Mouse (Mus musculus): ENCODE results near the gene Mrpl2. TPM values are rescaled to one million over a fixed set of nuclear protein-coding genes. Genes with fewer than 3 reads are reported as not detected.

Gene Mrpl2
- polyA plus RNA-seq, 1 experiment from 2014 or later, result 108 TPM

GRCm38 (mm10) chr17:46609721-46610514 is 36.1 kb upstream of the Mrpl2 start:
- no peak for ATAC-seq
- Histone ChIP-seq H3K27me3 (replicated peaks; ENCODE audit: control insufficient read depth, insufficient read depth, low read length) (no peaks in the 10 kb centered on the region), H3K9me3 (replicated peaks; ENCODE audit: control insufficient read depth, low read length) (no peaks in the 10 kb centered on the region), H3K36me3 (ENCODE audit: control insufficient read depth, insufficient read depth, low read length) (no peaks in the 10 kb centered on the region), H3K4me1 (ENCODE audit: control insufficient read depth, insufficient read depth, low read length) (peaks cover 11% of the 10 kb centered on the region), H3K9ac (ENCODE audit: low read length) (no peak overlapping the region), H3K27ac (ENCODE audit: low read depth, low read length) (no peak overlapping the region), H3K4me2 (ENCODE audit: low read length) (no peak overlapping the region), H3K4me3 (ENCODE audit: low read depth, low read length) (no peak overlapping the region)
- 56% methylated on average over 15 of the region's 15 CpGs for WGBS
- no peak for DNase-seq (ENCODE audit: low spot score)

- WGBS, result 95% methylated on average over 6 of the region's 6 CpGs
- no peak for ATAC-seq
- no peaks in the 10 kb centered on the region for H3K36me3 ChIP-seq (ENCODE audit: control insufficient read depth, insufficient read depth, low read length)
- no peak overlapping the region for H3K27ac ChIP-seq (ENCODE audit: low read depth, low read length)
- H3K9ac ChIP-seq (ENCODE audit: low read length), result no peak overlapping the region
- no peaks in the 10 kb centered on the region for H3K9me3 ChIP-seq (replicated peaks; ENCODE audit: control insufficient read depth, low read length)
- H3K4me2 ChIP-seq (ENCODE audit: low read length), result no peak overlapping the region
- no peaks in the 10 kb centered on the region for H3K27me3 ChIP-seq (replicated peaks; ENCODE audit: control insufficient read depth, insufficient read depth, low read length)
- DNase-seq (ENCODE audit: low spot score), result no peak
- peaks cover 8% of the 10 kb centered on the region for H3K4me1 ChIP-seq (ENCODE audit: control insufficient read depth, insufficient read depth, low read length)
- H3K4me3 ChIP-seq (ENCODE audit: low read depth, low read length), result no peak overlapping the region
Observed at GRCm38 (mm10) chr17:46611316-46611715, 34.7 kb upstream of the Mrpl2 start.

GRCm38 (mm10) chr17:46612189-46612588 is 33.8 kb upstream of the Mrpl2 start:
- no peak for DNase-seq (ENCODE audit: low spot score)
- no peak overlapping the region for H3K4me2 ChIP-seq (ENCODE audit: low read length)

GRCm38 (mm10) chr17:46612820-46613219 is 33.2 kb upstream of the Mrpl2 start:
- Histone ChIP-seq H3K4me3 (ENCODE audit: low read depth, low read length) (no peak overlapping the region), H3K9ac (ENCODE audit: low read length) (no peak overlapping the region), H3K27me3 (replicated peaks; ENCODE audit: control insufficient read depth, insufficient read depth, low read length) (no peaks in the 10 kb centered on the region), H3K36me3 (ENCODE audit: control insufficient read depth, insufficient read depth, low read length) (no peaks in the 10 kb centered on the region), H3K4me2 (ENCODE audit: low read length) (no peak overlapping the region), H3K4me1 (ENCODE audit: control insufficient read depth, insufficient read depth, low read length) (peaks cover 18% of the 10 kb centered on the region), H3K9me3 (replicated peaks; ENCODE audit: control insufficient read depth, low read length) (no peaks in the 10 kb centered on the region), H3K27ac (ENCODE audit: low read depth, low read length) (no peak overlapping the region)
- WGBS, result 16% methylated on average over 4 of the region's 4 CpGs
- no peak for ATAC-seq
- DNase-seq (ENCODE audit: low spot score), result no peak

More at GRCm38 (mm10) chr17:46612189-46612588, 33.8 kb upstream of the Mrpl2 start:
- ATAC-seq, result no peak
- Histone ChIP-seq H3K36me3 (ENCODE audit: control insufficient read depth, insufficient read depth, low read length) (no peaks in the 10 kb centered on the region), H3K4me3 (ENCODE audit: low read depth, low read length) (no peak overlapping the region), H3K9ac (ENCODE audit: low read length) (no peak overlapping the region), H3K27me3 (replicated peaks; ENCODE audit: control insufficient read depth, insufficient read depth, low read length) (no peaks in the 10 kb centered on the region), H3K9me3 (replicated peaks; ENCODE audit: control insufficient read depth, low read length) (no peaks in the 10 kb centered on the region), H3K4me1 (ENCODE audit: control insufficient read depth, insufficient read depth, low read length) (peaks cover 12% of the 10 kb centered on the region), H3K27ac (ENCODE audit: low read depth, low read length) (no peak overlapping the region)
- 60% methylated on average over 2 of the region's 2 CpGs for WGBS

GRCm38 (mm10) chr17:46613229-46613628 is 32.8 kb upstream of the Mrpl2 start:
- Histone ChIP-seq H3K4me1 (ENCODE audit: control insufficient read depth, insufficient read depth, low read length) (peaks cover 21% of the 10 kb centered on the region), H3K9ac (ENCODE audit: low read length) (no peak overlapping the region), H3K36me3 (ENCODE audit: control insufficient read depth, insufficient read depth, low read length) (no peaks in the 10 kb centered on the region), H3K4me3 (ENCODE audit: low read depth, low read length) (no peak overlapping the region), H3K27me3 (replicated peaks; ENCODE audit: control insufficient read depth, insufficient read depth, low read length) (no peaks in the 10 kb centered on the region), H3K9me3 (replicated peaks; ENCODE audit: control insufficient read depth, low read length) (no peaks in the 10 kb centered on the region), H3K27ac (ENCODE audit: low read depth, low read length) (no peak overlapping the region), H3K4me2 (ENCODE audit: low read length) (no peak overlapping the region)
- ATAC-seq, result no peak
- DNase-seq (ENCODE audit: low spot score), result no peak
- WGBS, result 19% methylated on average over 3 of the region's 3 CpGs

GRCm38 (mm10) chr17:46617799-46618198 is 28.2 kb upstream of the Mrpl2 start:
- Histone ChIP-seq H3K36me3 (ENCODE audit: control insufficient read depth, insufficient read depth, low read length) (no peaks in the 10 kb centered on the region), H3K4me3 (ENCODE audit: low read depth, low read length) (no peak overlapping the region), H3K4me1 (ENCODE audit: control insufficient read depth, insufficient read depth, low read length) (peaks cover 51% of the 10 kb centered on the region), H3K27me3 (replicated peaks; ENCODE audit: control insufficient read depth, insufficient read depth, low read length) (no peaks in the 10 kb centered on the region), H3K9ac (ENCODE audit: low read length) (no peak overlapping the region; the same call in 1 of the 2 replicates), H3K27ac (ENCODE audit: low read depth, low read length) (peak overlapping the region; percentile 78; the same call in 1 of the 2 replicates), H3K4me2 (ENCODE audit: low read length) (peak overlapping the region; percentile 32; the same call in 1 of the 2 replicates), H3K9me3 (replicated peaks; ENCODE audit: control insufficient read depth, low read length) (no peaks in the 10 kb centered on the region)
- DNase-seq (ENCODE audit: low spot score) (no peak), ATAC-seq (no peak)
- WGBS, result 45% methylated on average over 12 of the region's 12 CpGs

- DNase-seq (ENCODE audit: low spot score) (peak; percentile 54), ATAC-seq (no peak; the same call in 1 of the 2 replicates)
- no peaks in the 10 kb centered on the region for H3K27me3 ChIP-seq (replicated peaks; ENCODE audit: control insufficient read depth, insufficient read depth, low read length)
- H3K9me3 ChIP-seq (replicated peaks; ENCODE audit: control insufficient read depth, low read length), result no peaks in the 10 kb centered on the region
- H3K9ac ChIP-seq (ENCODE audit: low read length), result peak overlapping the region; percentile 58
- H3K4me3 ChIP-seq (ENCODE audit: low read depth, low read length), result no peak overlapping the region
- H3K4me1 ChIP-seq (ENCODE audit: control insufficient read depth, insufficient read depth, low read length), result peaks cover 49% of the 10 kb centered on the region
- peak overlapping the region; percentile 78 for H3K27ac ChIP-seq (ENCODE audit: low read depth, low read length)
- peak overlapping the region; percentile 32 for H3K4me2 ChIP-seq (ENCODE audit: low read length)
- 7% methylated on average over 6 of the region's 6 CpGs for WGBS
- no peaks in the 10 kb centered on the region for H3K36me3 ChIP-seq (ENCODE audit: control insufficient read depth, insufficient read depth, low read length)
Observed at GRCm38 (mm10) chr17:46618394-46618768, 27.6 kb upstream of the Mrpl2 start.

GRCm38 (mm10) chr17:46618769-46619682 is 27.0 kb upstream of the Mrpl2 start:
- peak; percentile 38 for DNase-seq (ENCODE audit: low spot score)
- H3K4me3 ChIP-seq (ENCODE audit: low read depth, low read length), result no peak overlapping the region
- H3K36me3 ChIP-seq (ENCODE audit: control insufficient read depth, insufficient read depth, low read length), result no peaks in the 10 kb centered on the region
- peaks cover 45% of the 10 kb centered on the region for H3K4me1 ChIP-seq (ENCODE audit: control insufficient read depth, insufficient read depth, low read length)
- H3K27ac ChIP-seq (ENCODE audit: low read depth, low read length), result peak overlapping the region; percentile 78
- H3K4me2 ChIP-seq (ENCODE audit: low read length), result peak overlapping the region; percentile 32
- ATAC-seq, result peak; percentile 33; the same call in 1 of the 2 replicates
- H3K27me3 ChIP-seq (replicated peaks; ENCODE audit: control insufficient read depth, insufficient read depth, low read length), result no peaks in the 10 kb centered on the region
- H3K9ac ChIP-seq (ENCODE audit: low read length), result peak overlapping the region; percentile 58
- no peaks in the 10 kb centered on the region for H3K9me3 ChIP-seq (replicated peaks; ENCODE audit: control insufficient read depth, low read length)
- WGBS, result 4% methylated on average over 27 of the region's 27 CpGs
